Mouse (Mus musculus) erythroblast, embryonic 14.5 days (primary cell): Measurements from ENCODE around the gene Arl16. TPM values are rescaled to one million over a fixed set of nuclear protein-coding genes. Genes with fewer than 3 reads are reported as not detected.
A peak's percentile ranks its signal among the peaks of the same experiment; 100 is the strongest.

ENCODE experiments used
- H3K27me3 ChIP-seq: 2 replicates; pipeline ENCODE4 v1.6.1; 2012; ENCODE audit warnings: inconsistent platforms; ENCODE audit not compliant: control insufficient read depth
- H3K36me3 ChIP-seq: 2 replicates; pipeline ENCODE4 v1.6.1; 2012; ENCODE audit warnings: mild to moderate bottlenecking, inconsistent platforms; ENCODE audit not compliant: control insufficient read depth
- H3K4me1 ChIP-seq: 2 replicates; pipeline ENCODE4 v1.6.1; 2012; ENCODE audit warnings: inconsistent platforms; ENCODE audit not compliant: control insufficient read depth
- H3K4me3 ChIP-seq: replicated peaks from 2 replicates; pipeline ENCODE3; 2012; ENCODE audit warnings: moderate library complexity, mild to moderate bottlenecking, inconsistent platforms
- H3K9me3 ChIP-seq: 2 replicates; pipeline ENCODE4 v1.6.1; 2012; ENCODE audit warnings: low read length, inconsistent platforms, mixed read lengths; ENCODE audit not compliant: control insufficient read depth
- GATA1 ChIP-seq: IDR thresholded peaks from 2 replicates; pipeline ENCODE4 v1.6.1; 2012; ENCODE audit warnings: low read length, inconsistent platforms, mixed read lengths
- TAL1 ChIP-seq: IDR thresholded peaks from 3 replicates; pipeline ENCODE4 v1.6.1; 2012; ENCODE audit warnings: low read length, inconsistent platforms, mixed read lengths
- polyA plus RNA-seq: library from polyadenylated mRNA; stranded (reverse); fragments of >175 nt; gene quantifications from 2 replicates; pipeline ENCODE4 v1.2.3, GENCODE M21; 2012

Gene Arl16
- polyA plus RNA-seq, 1 experiment: 4.9 TPM

DNA sequence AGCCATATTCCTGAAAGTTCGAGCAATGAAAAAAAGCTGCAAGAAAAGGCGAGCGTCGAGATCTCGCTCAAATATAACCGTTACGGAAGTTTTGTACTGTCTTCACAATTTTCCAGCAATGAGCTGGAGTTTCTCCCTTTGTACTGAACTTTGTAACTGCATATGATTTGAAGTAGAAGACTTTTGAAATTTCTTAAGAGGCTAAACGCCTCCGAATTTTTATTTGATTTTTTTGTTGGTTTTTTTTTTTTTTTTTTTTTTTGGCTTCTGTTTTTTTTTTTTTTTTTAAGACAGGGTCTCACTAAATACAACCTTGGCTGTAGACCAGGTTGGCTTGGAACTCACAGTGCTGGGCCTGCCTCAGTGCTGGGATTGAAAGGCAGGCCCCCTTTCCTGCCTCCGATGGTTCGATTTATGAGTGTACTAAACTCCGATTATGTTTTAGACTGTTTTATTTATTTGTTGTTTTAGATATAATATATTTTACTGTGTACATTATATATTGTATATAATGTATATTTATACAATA, 29.5 kb downstream of the Arl16 start:
- no peak for TF ChIP-seq GATA1
- no peak for TF ChIP-seq TAL1

GRCm38 (mm10) chr11:120437152-120437856, 30.1 kb downstream of the Arl16 start, which contains the start of gene Nploc4:
Gene Nploc4 (minus strand): TSS chr11:120437708.
- Histone ChIP-seq H3K9me3 (no peaks in the 10 kb centered on the region), H3K27me3 (no peaks in the 10 kb centered on the region), H3K4me1 (peaks cover 22% of the 10 kb centered on the region), H3K4me3 (peak within 1 kb of the TSS; percentile 74), H3K36me3 (peaks cover 40% of the 10 kb centered on the region)
- TF ChIP-seq GATA1: no peak
- TF ChIP-seq TAL1: no peak

More for the DNA sequence above, 29.5 kb downstream of the Arl16 start:
- Histone ChIP-seq H3K27me3 (no peaks in the 10 kb centered on the region), H3K9me3 (no peaks in the 10 kb centered on the region), H3K36me3 (peaks cover 34% of the 10 kb centered on the region), H3K4me1 (peaks cover 22% of the 10 kb centered on the region), H3K4me3 (peak overlapping the region; percentile 74)

- Histone ChIP-seq H3K4me3 (no peak overlapping the region), H3K4me1 (peaks cover 6% of the 10 kb centered on the region), H3K9me3 (no peaks in the 10 kb centered on the region), H3K36me3 (peaks cover 95% of the 10 kb centered on the region), H3K27me3 (no peaks in the 10 kb centered on the region)
- no peak for TF ChIP-seq TAL1
- TF ChIP-seq GATA1: no peak
These were observed 40.7 kb downstream of the Arl16 start for GRCm38 (mm10) chr11:120426727-120427126.

GRCm38 (mm10) chr11:120423569-120424295, 43.7 kb downstream of the Arl16 start:
- peaks cover 6% of the 10 kb centered on the region for H3K4me1 ChIP-seq
- no peak overlapping the region for H3K4me3 ChIP-seq
- peaks cover 96% of the 10 kb centered on the region for H3K36me3 ChIP-seq
- H3K27me3 ChIP-seq: no peaks in the 10 kb centered on the region
- no peaks in the 10 kb centered on the region for H3K9me3 ChIP-seq
- no peak for TF ChIP-seq TAL1
- TF ChIP-seq GATA1: no peak

- H3K9me3 ChIP-seq: no peaks in the 10 kb centered on the region
- no peak for TF ChIP-seq TAL1
- peaks cover 6% of the 10 kb centered on the region for H3K4me1 ChIP-seq
- peaks cover 96% of the 10 kb centered on the region for H3K36me3 ChIP-seq
- H3K4me3 ChIP-seq: no peak overlapping the region
- no peaks in the 10 kb centered on the region for H3K27me3 ChIP-seq
These were observed 44.5 kb downstream of the Arl16 start for GRCm38 (mm10) chr11:120422651-120423568.

DNA sequence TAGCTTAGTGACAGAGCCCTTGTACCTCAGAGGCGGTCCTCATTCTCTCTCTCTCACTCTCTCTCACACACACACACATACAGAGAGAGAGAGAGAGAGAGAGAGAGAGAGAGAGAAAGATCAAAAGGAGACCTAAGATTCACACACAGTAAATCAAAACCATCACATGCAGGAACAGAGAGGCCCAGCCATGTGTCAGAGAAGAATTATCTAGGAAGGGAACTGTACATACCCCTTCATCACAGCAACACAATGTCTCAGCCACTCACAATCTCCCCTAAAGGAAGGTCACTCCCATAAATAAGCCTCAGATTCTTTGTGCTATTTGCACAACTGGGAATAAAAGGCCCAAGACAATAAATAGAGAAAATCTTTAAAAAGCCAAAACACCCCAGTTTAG, 48.8 kb downstream of the Arl16 start:
- H3K4me3 ChIP-seq: no peak overlapping the region
- H3K36me3 ChIP-seq: peaks cover 97% of the 10 kb centered on the region
- TF ChIP-seq GATA1 (no peak), TAL1 (no peak)
- no peaks in the 10 kb centered on the region; the same call in 1 of the 2 replicates for H3K4me1 ChIP-seq
- no peaks in the 10 kb centered on the region for H3K9me3 ChIP-seq
- no peaks in the 10 kb centered on the region for H3K27me3 ChIP-seq

GRCm38 (mm10) chr11:120417852-120418251, 49.6 kb downstream of the Arl16 start:
- no peak overlapping the region for H3K4me3 ChIP-seq
- peaks cover 97% of the 10 kb centered on the region for H3K36me3 ChIP-seq
- no peak for TF ChIP-seq GATA1
- no peak for TF ChIP-seq TAL1
- H3K4me1 ChIP-seq: no peaks in the 10 kb centered on the region; the same call in 1 of the 2 replicates
- H3K27me3 ChIP-seq: no peaks in the 10 kb centered on the region
- no peaks in the 10 kb centered on the region for H3K9me3 ChIP-seq

Other genes starting within 250 kb of the Arl16 start
- gene Bahcc1, start 234.7 kb downstream of the Arl16 start, polyA plus RNA-seq: 0.17 and 0.21 TPM in 2 replicates
- gene Actg1, start 119.1 kb downstream of the Arl16 start, polyA plus RNA-seq: 9.0 TPM in 2 replicates
- not detected in 2 replicates for gene Fscn2, start 106.1 kb downstream of the Arl16 start, polyA plus RNA-seq
- 1.2 and 2.2 TPM in 2 replicates for gene Faap100, start 88.8 kb downstream of the Arl16 start, polyA plus RNA-seq
- gene Nploc4, start 29.9 kb downstream of the Arl16 start, polyA plus RNA-seq: 8.8 and 9.3 TPM in 2 replicates
- not detected in 2 replicates for gene Tspan10, start 25.0 kb downstream of the Arl16 start, polyA plus RNA-seq
- not detected in 2 replicates for gene Pde6g, start 14.1 kb downstream of the Arl16 start, polyA plus RNA-seq
- gene Oxld1, start 9.5 kb downstream of the Arl16 start, polyA plus RNA-seq: 0.41 and 0.65 TPM in 2 replicates
- 0.75 and 1.4 TPM in 2 replicates for gene Ccdc137, start 9.5 kb downstream of the Arl16 start, polyA plus RNA-seq
- gene Mrpl12, start 17.0 kb upstream of the Arl16 start, polyA plus RNA-seq: 14.6 and 16.8 TPM in 2 replicates
- 5.5 and 6.6 TPM in 2 replicates for gene Slc25a10, start 24.2 kb upstream of the Arl16 start, polyA plus RNA-seq
- gene Gcgr, start 63.1 kb upstream of the Arl16 start, polyA plus RNA-seq: 0.03 TPM in 1 of 2 replicates, not detected in the other
- gene Mcrip1, start 82.1 kb upstream of the Arl16 start, polyA plus RNA-seq: 4.1 and 5.7 TPM in 2 replicates
- gene Ppp1r27, start 83.5 kb upstream of the Arl16 start, polyA plus RNA-seq: 0.05 TPM in 1 of 2 replicates, not detected in the other
- gene P4hb, start 105.6 kb upstream of the Arl16 start, polyA plus RNA-seq: 23.2 and 24.6 TPM in 2 replicates
- gene Arhgdia, start 114.0 kb upstream of the Arl16 start, polyA plus RNA-seq: 52.3 and 59.5 TPM in 2 replicates
- 56.7 and 59.1 TPM in 2 replicates for gene Alyref, start 130.8 kb upstream of the Arl16 start, polyA plus RNA-seq
- gene Anapc11, start 130.8 kb upstream of the Arl16 start, polyA plus RNA-seq: 12.9 and 19.1 TPM in 2 replicates
- 0.46 TPM in 1 of 2 replicates, not detected in the other for gene Npb, start 140.9 kb upstream of the Arl16 start, polyA plus RNA-seq
- 9.6 and 12.2 TPM in 2 replicates for gene Pcyt2, start 150.3 kb upstream of the Arl16 start, polyA plus RNA-seq
- 19.3 and 22.9 TPM in 2 replicates for gene Sirt7, start 157.6 kb upstream of the Arl16 start, polyA plus RNA-seq
- gene Mafg, start 166.0 kb upstream of the Arl16 start, polyA plus RNA-seq: 18.3 and 20.4 TPM in 2 replicates
- 0.03 and 0.06 TPM in 2 replicates for gene Pycr1, start 176.2 kb upstream of the Arl16 start, polyA plus RNA-seq
- not detected in 2 replicates for gene Myadml2, start 180.6 kb upstream of the Arl16 start, polyA plus RNA-seq
- 0.02 TPM in 1 of 2 replicates, not detected in the other for gene Notum, start 193.6 kb upstream of the Arl16 start, polyA plus RNA-seq
- 50.9 and 60.7 TPM in 2 replicates for gene Aspscr1, start 205.4 kb upstream of the Arl16 start, polyA plus RNA-seq
- gene Cenpx, start 246.1 kb upstream of the Arl16 start, polyA plus RNA-seq: 5.2 and 14.7 TPM in 2 replicates
- gene Lrrc45, start 246.3 kb upstream of the Arl16 start, polyA plus RNA-seq: 1.4 and 1.5 TPM in 2 replicates